Mouse (Mus musculus) forebrain, embryonic 15.5 days (tissue): ENCODE results near the gene Cars2. TPM values are rescaled to one million over a fixed set of nuclear protein-coding genes. Genes with fewer than 3 reads are reported as not detected.
A peak's percentile ranks its signal among the peaks of the same experiment; 100 is the strongest.
"Not testable (repeated sequence)": the region's sequence is repeated elsewhere in the genome, so short reads cannot be mapped to it uniquely, and the experiment has no call there.

Experiments used
- ATAC-seq: fragments of 200-750 bp; cut with Nextera tagmentation; replicated peaks from 2 replicates; pipeline ENCODE4 v1.8.0; 2017; ENCODE audit warnings: mild to moderate bottlenecking, moderate TSS enrichment, moderate library complexity
- H3K27ac ChIP-seq: fragments of 300-500 bp; sonication (generic); replicated peaks from 2 replicates; pipeline ENCODE4 v1.5.1; 2015; ENCODE audit warnings: mild to moderate bottlenecking, inconsistent platforms
- H3K27me3 ChIP-seq: fragments of 300-500 bp; sonication (generic); 2 replicates; pipeline ENCODE4 v1.6.1; 2015; ENCODE audit warnings: inconsistent platforms
- H3K36me3 ChIP-seq: fragments of 300-500 bp; sonication (generic); 2 replicates; pipeline ENCODE4 v1.6.1; 2015; ENCODE audit warnings: mild to moderate bottlenecking, inconsistent platforms
- H3K4me1 ChIP-seq: fragments of 300-500 bp; sonication (generic); 2 replicates; pipeline ENCODE4 v1.6.1; 2015; ENCODE audit warnings: inconsistent platforms
- H3K4me2 ChIP-seq: fragments of 300-500 bp; sonication (generic); replicated peaks from 2 replicates; pipeline ENCODE4 v1.6.1; 2015; ENCODE audit warnings: mild to moderate bottlenecking, inconsistent platforms
- H3K4me3 ChIP-seq: fragments of 300-500 bp; sonication (generic); 2 replicates; pipeline ENCODE4 v1.5.1; 2015; ENCODE audit warnings: mild to moderate bottlenecking, inconsistent platforms
- H3K9ac ChIP-seq: fragments of 300-500 bp; sonication (generic); replicated peaks from 2 replicates; pipeline ENCODE4 v1.6.1; 2015; ENCODE audit warnings: mild to moderate bottlenecking, inconsistent platforms
- H3K9me3 ChIP-seq: fragments of 300-500 bp; sonication (generic); 2 replicates; pipeline ENCODE4 v1.6.1; 2016; ENCODE audit warnings: inconsistent platforms
- WGBS: fragments of 180-500 bp; shearing (Covaris S2); methylation state at CpG from one replicate; pipeline ENCODE4 v1.1.7; 2015; ENCODE audit warnings: mixed read lengths; 5-methylcytosine and 5-hydroxymethylcytosine counted together
- polyA plus RNA-seq: library from polyadenylated mRNA; unstranded; fragments of >200 nt; fragmentation: Nextera tagmentation; extraction: Ambion mirVana; gene quantifications from 2 replicates; pipeline ENCODE4 v1.2.1, GENCODE M21; 2015

Gene Cars2
- polyA plus RNA-seq, 1 experiment from 2014 or later: 27.9 TPM

- no peak overlapping the region for H3K4me2 ChIP-seq
- H3K27ac ChIP-seq: no peak overlapping the region
- H3K36me3 ChIP-seq: peaks cover 54% of the 10 kb centered on the region
- 93% methylated on average over 13 of the region's 13 CpGs for WGBS
- peaks cover 3% of the 10 kb centered on the region for H3K4me1 ChIP-seq
- H3K9ac ChIP-seq: no peak overlapping the region
- H3K27me3 ChIP-seq: no peaks in the 10 kb centered on the region
- H3K9me3 ChIP-seq: no peaks in the 10 kb centered on the region
- H3K4me3 ChIP-seq: no peak overlapping the region
- no peak for ATAC-seq
Measured at GRCm38 (mm10) chr8:11503476-11504232, 46.9 kb downstream of the Cars2 start.

GRCm38 (mm10) chr8:11498786-11499485 is 51.6 kb downstream of the Cars2 start:
- Histone ChIP-seq H3K4me3 (peak overlapping the region; percentile 89; the same call in 1 of the 2 replicates), H3K27me3 (0 out of 2 replicates have a peak, but pooled peaks cover 9% of the 10 kb centered on the region), H3K36me3 (peaks cover 13% of the 10 kb centered on the region), H3K27ac (no peak overlapping the region), H3K9ac (no peak overlapping the region), H3K4me2 (peak overlapping the region; percentile 78), H3K9me3 (no peaks in the 10 kb centered on the region), H3K4me1 (peaks cover 19% of the 10 kb centered on the region)
- WGBS: 92% methylated on average over 4 of the region's 4 CpGs
- no peak for ATAC-seq

GRCm38 (mm10) chr8:11498281-11498680 is 52.3 kb downstream of the Cars2 start:
- peak overlapping the region; percentile 89 for H3K4me3 ChIP-seq
- peaks cover 19% of the 10 kb centered on the region for H3K4me1 ChIP-seq
- peak overlapping the region; percentile 78 for H3K4me2 ChIP-seq
- no peaks in the 10 kb centered on the region for H3K9me3 ChIP-seq
- H3K27ac ChIP-seq: no peak overlapping the region
- H3K27me3 ChIP-seq: 0 out of 2 replicates have a peak, but pooled peaks cover 9% of the 10 kb centered on the region
- WGBS: 81% methylated on average over 12 of the region's 12 CpGs
- peaks cover 7% of the 10 kb centered on the region; the same call in 1 of the 2 replicates for H3K36me3 ChIP-seq
- peak overlapping the region; percentile 85; the same call in 1 of the 2 replicates for H3K9ac ChIP-seq
- ATAC-seq: no peak

- peak within 1 kb of the TSS; percentile 83 for H3K27ac ChIP-seq
- WGBS: 3% methylated on average over 73 of the region's 73 CpGs
Measured at GRCm38 (mm10) chr8:11497017-11497990, 53.3 kb downstream of the Cars2 start, which contains the start of gene Naxd. Naxd (plus strand) TSS chr8:11497506.

GRCm38 (mm10) chr8:11492340-11492739 is 58.2 kb downstream of the Cars2 start:
- H3K27me3 ChIP-seq, H3K9me3 ChIP-seq, H3K27ac ChIP-seq, H3K4me2 ChIP-seq, ATAC-seq, H3K4me1 ChIP-seq, H3K4me3 ChIP-seq, H3K9ac ChIP-seq, H3K36me3 ChIP-seq: not testable (repeated sequence)
- WGBS: 84% methylated on average over 2 of the region's 2 CpGs

More at GRCm38 (mm10) chr8:11497017-11497990, 53.3 kb downstream of the Cars2 start, which contains the start of gene Naxd:
- peak; percentile 98 for ATAC-seq
- H3K9me3 ChIP-seq: no peaks in the 10 kb centered on the region
- peak within 1 kb of the TSS; percentile 85 for H3K9ac ChIP-seq
- H3K27me3 ChIP-seq: 0 out of 2 replicates have a peak, but pooled peaks cover 9% of the 10 kb centered on the region
- no peaks in the 10 kb centered on the region for H3K36me3 ChIP-seq
- H3K4me2 ChIP-seq: peak within 1 kb of the TSS; percentile 78
- H3K4me3 ChIP-seq: peak within 1 kb of the TSS; percentile 89
- peaks cover 19% of the 10 kb centered on the region for H3K4me1 ChIP-seq

- Histone ChIP-seq H3K9ac (no peak overlapping the region), H3K4me3 (no peak overlapping the region), H3K27ac (no peak overlapping the region), H3K4me2 (no peak overlapping the region), H3K36me3 (no peaks in the 10 kb centered on the region), H3K9me3 (no peaks in the 10 kb centered on the region), H3K4me1 (no peaks in the 10 kb centered on the region), H3K27me3 (no peaks in the 10 kb centered on the region)
- ATAC-seq: no peak
- 75% methylated on average over 4 of the region's 4 CpGs for WGBS
Measured at GRCm38 (mm10) chr8:11487229-11487628, 63.4 kb downstream of the Cars2 start.

- Histone ChIP-seq H3K9me3 (no peaks in the 10 kb centered on the region), H3K4me2 (no peak overlapping the region), H3K4me3 (no peak overlapping the region), H3K4me1 (no peaks in the 10 kb centered on the region), H3K27ac (no peak overlapping the region), H3K9ac (no peak overlapping the region), H3K36me3 (no peaks in the 10 kb centered on the region), H3K27me3 (peaks cover 5% of the 10 kb centered on the region; the same call in 1 of the 2 replicates)
- 27% methylated on average over 7 of the region's 7 CpGs for WGBS
- ATAC-seq: no peak; the same call in 1 of the 2 replicates
Measured at GRCm38 (mm10) chr8:11486142-11486541, 64.4 kb downstream of the Cars2 start.

GRCm38 (mm10) chr8:11482537-11482936 is 68.0 kb downstream of the Cars2 start:
- Histone ChIP-seq H3K4me1 (peaks cover 15% of the 10 kb centered on the region), H3K4me3 (no peak overlapping the region), H3K27me3 (peaks cover 38% of the 10 kb centered on the region), H3K9me3 (no peaks in the 10 kb centered on the region), H3K27ac (no peak overlapping the region), H3K4me2 (no peak overlapping the region), H3K9ac (no peak overlapping the region), H3K36me3 (no peaks in the 10 kb centered on the region)
- 77% methylated on average over 3 of the region's 3 CpGs for WGBS
- no peak for ATAC-seq

GRCm38 (mm10) chr8:11481876-11482275 is 68.7 kb downstream of the Cars2 start:
- Histone ChIP-seq H3K9ac (no peak overlapping the region), H3K4me1 (peaks cover 18% of the 10 kb centered on the region), H3K4me2 (no peak overlapping the region), H3K27ac (no peak overlapping the region), H3K9me3 (no peaks in the 10 kb centered on the region), H3K4me3 (no peak overlapping the region), H3K36me3 (no peaks in the 10 kb centered on the region), H3K27me3 (peaks cover 45% of the 10 kb centered on the region)
- no peak for ATAC-seq
- 70% methylated on average over 3 of the region's 3 CpGs for WGBS

- no peak overlapping the region for H3K27ac ChIP-seq
- peaks cover 22% of the 10 kb centered on the region for H3K4me1 ChIP-seq
- ATAC-seq: no peak
- no peak overlapping the region for H3K4me2 ChIP-seq
- WGBS: 9% methylated on average over 14 of the region's 14 CpGs
- H3K4me3 ChIP-seq: no peak overlapping the region
- H3K27me3 ChIP-seq: peaks cover 64% of the 10 kb centered on the region
- H3K9me3 ChIP-seq: no peaks in the 10 kb centered on the region
- no peaks in the 10 kb centered on the region for H3K36me3 ChIP-seq
- no peak overlapping the region for H3K9ac ChIP-seq
Measured at GRCm38 (mm10) chr8:11479591-11479990, 71.0 kb downstream of the Cars2 start.

- no peak overlapping the region for H3K9ac ChIP-seq
- H3K4me1 ChIP-seq: peaks cover 22% of the 10 kb centered on the region
- peak overlapping the region; percentile 91 for H3K4me2 ChIP-seq
- no peaks in the 10 kb centered on the region for H3K36me3 ChIP-seq
- H3K9me3 ChIP-seq: no peaks in the 10 kb centered on the region
- peak; percentile 11; the same call in 1 of the 2 replicates for ATAC-seq
- H3K4me3 ChIP-seq: peak overlapping the region; percentile 46
- peaks cover 65% of the 10 kb centered on the region for H3K27me3 ChIP-seq
- no peak overlapping the region for H3K27ac ChIP-seq
- WGBS: 3% methylated on average over 21 of the region's 23 CpGs
Measured at GRCm38 (mm10) chr8:11478807-11479527, 71.6 kb downstream of the Cars2 start.
